Mouse (Mus musculus) layer of hippocampus, postnatal 10 days (tissue): ENCODE measurements at regions not wholly inside any gene's neighbourhood (a gene's known extent, or its start where the extent isn't known, plus 50 kb on each side); places are given as distances from the start of the nearest gene placed in this dataset.

Source experiments
- DNase-seq, 2 experiments: peaks; one replicate each; pipeline ENCODE4 v3.0.0; 2021; ENCODE audit warnings: low spot score in 2 of 2

GRCm38 (mm10) chr1:42277130-42277529, 418.4 kb upstream of the Pou3f3 start:
- DNase-seq: no peak

GRCm38 (mm10) chr1:42295841-42296240, 399.7 kb upstream of the Pou3f3 start:
- DNase-seq: no peak

GRCm38 (mm10) chr1:42309251-42309650, 386.3 kb upstream of the Pou3f3 start:
- no peak for DNase-seq

- no peak for DNase-seq
Measured at GRCm38 (mm10) chr1:42313494-42313893, 382.1 kb upstream of the Pou3f3 start.

- peak; percentile 17 to 27 for DNase-seq
Measured at GRCm38 (mm10) chr1:42351884-42352283, 343.7 kb upstream of the Pou3f3 start.

GRCm38 (mm10) chr1:42352389-42352788, 343.2 kb upstream of the Pou3f3 start:
- DNase-seq: no peak

GRCm38 (mm10) chr1:42353096-42353495, 342.5 kb upstream of the Pou3f3 start:
- DNase-seq: no peak

GRCm38 (mm10) chr1:42354020-42354419, 341.5 kb upstream of the Pou3f3 start:
- no peak for DNase-seq

GRCm38 (mm10) chr1:42362438-42362837, 333.1 kb upstream of the Pou3f3 start:
- DNase-seq: no peak

- no peak for DNase-seq
Measured at GRCm38 (mm10) chr1:42365648-42366324, 329.8 kb upstream of the Pou3f3 start.

GRCm38 (mm10) chr1:42387919-42388684, 307.5 kb upstream of the Pou3f3 start:
- no peak for DNase-seq

GRCm38 (mm10) chr1:42388740-42389139, 306.8 kb upstream of the Pou3f3 start:
- DNase-seq: no peak

- DNase-seq: no peak
Measured at GRCm38 (mm10) chr1:42395651-42396260, 299.8 kb upstream of the Pou3f3 start.

- no peak for DNase-seq
Measured at GRCm38 (mm10) chr1:42398461-42399154, 297.0 kb upstream of the Pou3f3 start.

- DNase-seq: no peak
Measured at GRCm38 (mm10) chr1:42415817-42416538, 279.6 kb upstream of the Pou3f3 start.

GRCm38 (mm10) chr1:42416539-42417218, 278.9 kb upstream of the Pou3f3 start:
- DNase-seq: no peak

- no peak for DNase-seq
Measured at GRCm38 (mm10) chr1:42417815-42418214, 277.8 kb upstream of the Pou3f3 start.

- DNase-seq: no peak
Measured at GRCm38 (mm10) chr1:42418233-42418632, 277.3 kb upstream of the Pou3f3 start.

- peak in 1 of 2 experiments; percentile 15 for DNase-seq
Measured at GRCm38 (mm10) chr1:42436366-42436998, 259.1 kb upstream of the Pou3f3 start.

- no peak for DNase-seq
Measured at GRCm38 (mm10) chr1:42468365-42468764, 227.2 kb upstream of the Pou3f3 start.
